Mouse (Mus musculus) ES-E14 (cell line): ENCODE measurements around the gene Igfbp6.

Experiments used
- CHD2 ChIP-seq: IDR thresholded peaks from 2 replicates; pipeline ENCODE4 v1.6.1; 2014; ENCODE audit warnings: mild to moderate bottlenecking, low read depth, low read length, inconsistent platforms
- HCFC1 ChIP-seq: IDR thresholded peaks from 2 replicates; pipeline ENCODE4 v1.6.1; 2012; ENCODE audit warnings: low read length, inconsistent platforms, borderline replicate concordance; ENCODE audit not compliant: insufficient read depth

- TF ChIP-seq HCFC1 (no peak), CHD2 (no peak)
Observed at GRCm38 (mm10) chr15:102167620-102168021, 23.5 kb downstream of the Igfbp6 start.
